Mouse (Mus musculus): ENCODE data around the gene F5.

GRCm38 (mm10) chr1:164130013-164130412 is 21.6 kb upstream of the F5 start:
- TF ChIP-seq GATA1 (IDR thresholded peaks at IDR 0.05; ENCODE audit: borderline replicate concordance, low read length) (no peak), FLI1 (IDR thresholded peaks at IDR 0.05; ENCODE audit: low read length) (no peak)
